Mouse (Mus musculus): ENCODE data around the gene Crtc2.

Crtc2 gene
- long read RNA-seq, experiment 1, partial matches to known transcripts = 1 of 1 reads
- long read RNA-seq, experiment 1, other reads (novel, unspliced or antisense) = 0 of 1 reads
- long read RNA-seq, experiment 2, partial matches to known transcripts = 4 of 4 reads
- long read RNA-seq, experiment 2, other reads (novel, unspliced or antisense) = 0 of 4 reads

- intact Hi-C loops (cut with DNase I) = loop anchor here (2.0 kb wide), 1 partner anchor 35 kb away; no protein-coding TSS in a partner anchor
Observed at GRCm38 (mm10) chr3:90253653-90254418, at the start of gene Crtc2. Gene Crtc2, plus strand, starts transcription at chr3:90254163.

- intact Hi-C loops (cut with DNase I) = loop anchor here (10.0 kb wide), 1 partner anchor 70 kb away; no protein-coding TSS in a partner anchor
Observed at GRCm38 (mm10) chr3:90204582-90204981, 49.4 kb upstream of the Crtc2 start.

- intact Hi-C loops (cut with DNase I) = loop anchor here (10.0 kb wide), 1 partner anchor 74 kb away; no protein-coding TSS in a partner anchor
Observed at GRCm38 (mm10) chr3:90208662-90209061, 45.3 kb upstream of the Crtc2 start.

- intact Hi-C loops (cut with DNase I) = loop anchor here (10.0 kb wide), 1 partner anchor 75 kb away; no protein-coding TSS in a partner anchor
Observed at GRCm38 (mm10) chr3:90209908-90210566, 43.9 kb upstream of the Crtc2 start.

- intact Hi-C loops (cut with DNase I) = no loop called here
Observed at GRCm38 (mm10) chr3:90211475-90212398, 42.2 kb upstream of the Crtc2 start.

- intact Hi-C loops (cut with DNase I) = no loop called here
Observed at GRCm38 (mm10) chr3:90212723-90213122, 41.2 kb upstream of the Crtc2 start.

GRCm38 (mm10) chr3:90213377-90213866 is 40.5 kb upstream of the Crtc2 start, which contains the start of the genes Rps27 and Rab13:
Gene Rps27, minus strand, starts transcription at chr3:90213651.
Gene Rab13, plus strand, starts transcription at chr3:90213695.
- intact Hi-C loops (cut with DNase I) = no loop called here

GRCm38 (mm10) chr3:90213956-90214684 is 39.8 kb upstream of the Crtc2 start:
- intact Hi-C loops (cut with DNase I) = no loop called here

GRCm38 (mm10) chr3:90215825-90216380 is 38.1 kb upstream of the Crtc2 start:
- intact Hi-C loops (cut with DNase I) = no loop called here

- intact Hi-C loops (cut with DNase I) = loop anchor here (5.0 kb wide), 1 partner anchor 152 kb away; no protein-coding TSS in a partner anchor
Observed at GRCm38 (mm10) chr3:90220088-90220487, 33.9 kb upstream of the Crtc2 start.

- intact Hi-C loops (cut with DNase I) = loop anchor here (5.0 kb wide), 1 partner anchor 152 kb away; no protein-coding TSS in a partner anchor
Observed at GRCm38 (mm10) chr3:90220531-90220951, 33.4 kb upstream of the Crtc2 start.

GRCm38 (mm10) chr3:90221123-90221522 is 32.8 kb upstream of the Crtc2 start:
- intact Hi-C loops (cut with DNase I) = loop anchor here (5.0 kb wide), 1 partner anchor 151 kb away; no protein-coding TSS in a partner anchor

- intact Hi-C loops (cut with DNase I) = loop anchor here (5.0 kb wide), 1 partner anchor 150 kb away; no protein-coding TSS in a partner anchor
Observed at GRCm38 (mm10) chr3:90222455-90222854, 31.5 kb upstream of the Crtc2 start.

GRCm38 (mm10) chr3:90222941-90223340 is 31.0 kb upstream of the Crtc2 start:
- intact Hi-C loops (cut with DNase I) = loop anchor here (5.0 kb wide), 1 partner anchor 149 kb away; no protein-coding TSS in a partner anchor

- intact Hi-C loops (cut with DNase I) = loop anchor here (5.0 kb wide), 1 partner anchor 148 kb away; no protein-coding TSS in a partner anchor
Observed at GRCm38 (mm10) chr3:90224331-90224730, 29.6 kb upstream of the Crtc2 start.

- intact Hi-C loops (cut with DNase I) = no loop called here
Observed at GRCm38 (mm10) chr3:90231075-90231474, 22.9 kb upstream of the Crtc2 start.

- intact Hi-C loops (cut with DNase I) = no loop called here
Observed at GRCm38 (mm10) chr3:90231507-90232333, 22.2 kb upstream of the Crtc2 start, which contains the start of gene Jtb. Gene Jtb, plus strand, starts transcription at chr3:90231597.

GRCm38 (mm10) chr3:90241251-90241650 is 12.7 kb upstream of the Crtc2 start:
- intact Hi-C loops (cut with DNase I) = no loop called here

All from adrenal gland (tissue).